Mouse (Mus musculus): ENCODE results near the gene Fbxl14. TPM values are rescaled to one million over a fixed set of nuclear protein-coding genes. Genes with fewer than 3 reads are reported as not detected.

Gene Fbxl14
- polyA plus RNA-seq, 1 experiment from 2014 or later: 2.1 TPM

DNA sequence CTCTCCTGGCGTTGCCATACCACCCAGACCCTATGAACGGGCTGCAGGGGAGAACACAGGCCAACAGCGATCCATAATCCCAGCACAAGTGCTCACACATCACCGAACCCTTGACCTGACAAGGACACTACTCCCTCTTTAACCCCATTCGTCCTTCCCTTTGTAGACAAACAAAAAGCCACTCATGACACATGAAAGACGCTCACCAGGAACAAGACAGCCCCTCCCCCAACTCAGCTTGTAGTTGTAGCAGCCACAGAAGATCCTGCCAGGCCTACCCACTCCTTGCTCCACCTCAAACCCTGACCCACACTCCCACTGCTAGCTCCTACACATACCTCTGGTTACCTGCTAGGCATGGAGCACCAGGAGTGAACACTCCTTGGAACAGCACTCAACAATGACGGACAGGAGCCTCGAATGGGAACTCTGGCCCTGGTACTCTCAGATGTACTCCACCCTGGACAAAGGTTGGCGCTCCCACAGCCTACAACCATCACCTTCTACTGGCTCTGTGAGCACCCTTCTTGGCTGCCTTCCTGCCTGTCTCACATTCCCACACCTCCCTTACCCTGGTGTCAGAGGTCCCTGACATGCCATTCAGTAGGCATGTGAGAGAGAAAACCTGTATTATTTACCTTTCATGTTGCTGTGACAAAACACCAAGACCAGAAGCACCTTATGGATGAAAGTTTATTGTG lies 26.2 kb downstream of the Fbxl14 start:
- ATAC-seq (ENCODE audit: low FRiP score): no peak
- Histone ChIP-seq H3K4me1 (no peaks in the 10 kb centered on the region), H3K4me3 (replicated peaks) (no peak overlapping the region), H3K27me3 (replicated peaks) (no peaks in the 10 kb centered on the region), H3K9ac (replicated peaks) (no peak overlapping the region), H3K36me3 (no peaks in the 10 kb centered on the region), H3K9me3 (replicated peaks) (no peaks in the 10 kb centered on the region), H3K4me2 (no peak overlapping the region), H3K27ac (replicated peaks) (no peak overlapping the region)
- WGBS: 59% methylated on average over 9 of the region's 9 CpGs

DNA sequence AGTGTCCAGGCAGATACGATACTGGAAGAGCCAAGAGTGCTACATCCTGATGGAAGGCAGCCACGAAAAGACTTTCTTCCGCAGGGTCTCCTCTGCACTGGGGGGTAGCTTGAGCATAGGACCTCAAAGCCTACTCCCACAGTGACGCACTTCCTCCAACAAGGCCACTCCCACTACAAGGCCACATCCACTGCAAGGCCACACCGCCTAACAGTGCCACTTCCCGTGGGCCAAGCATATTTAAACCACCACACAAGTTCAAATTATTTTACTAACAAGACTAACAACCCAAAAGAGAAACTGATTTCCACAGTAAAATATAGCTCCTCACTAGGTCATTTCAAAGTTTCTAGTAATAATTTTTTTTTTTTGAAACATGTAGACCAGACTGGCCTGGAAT lies 28.8 kb downstream of the Fbxl14 start:
- 96% methylated on average over 6 of the region's 6 CpGs for WGBS
- Histone ChIP-seq H3K27me3 (replicated peaks) (no peaks in the 10 kb centered on the region), H3K4me2 (no peak overlapping the region), H3K4me3 (replicated peaks) (no peak overlapping the region), H3K9ac (replicated peaks) (no peak overlapping the region), H3K4me1 (no peaks in the 10 kb centered on the region), H3K36me3 (no peaks in the 10 kb centered on the region), H3K27ac (replicated peaks) (no peak overlapping the region), H3K9me3 (replicated peaks) (no peaks in the 10 kb centered on the region)
- no peak for ATAC-seq (ENCODE audit: low FRiP score)

DNA sequence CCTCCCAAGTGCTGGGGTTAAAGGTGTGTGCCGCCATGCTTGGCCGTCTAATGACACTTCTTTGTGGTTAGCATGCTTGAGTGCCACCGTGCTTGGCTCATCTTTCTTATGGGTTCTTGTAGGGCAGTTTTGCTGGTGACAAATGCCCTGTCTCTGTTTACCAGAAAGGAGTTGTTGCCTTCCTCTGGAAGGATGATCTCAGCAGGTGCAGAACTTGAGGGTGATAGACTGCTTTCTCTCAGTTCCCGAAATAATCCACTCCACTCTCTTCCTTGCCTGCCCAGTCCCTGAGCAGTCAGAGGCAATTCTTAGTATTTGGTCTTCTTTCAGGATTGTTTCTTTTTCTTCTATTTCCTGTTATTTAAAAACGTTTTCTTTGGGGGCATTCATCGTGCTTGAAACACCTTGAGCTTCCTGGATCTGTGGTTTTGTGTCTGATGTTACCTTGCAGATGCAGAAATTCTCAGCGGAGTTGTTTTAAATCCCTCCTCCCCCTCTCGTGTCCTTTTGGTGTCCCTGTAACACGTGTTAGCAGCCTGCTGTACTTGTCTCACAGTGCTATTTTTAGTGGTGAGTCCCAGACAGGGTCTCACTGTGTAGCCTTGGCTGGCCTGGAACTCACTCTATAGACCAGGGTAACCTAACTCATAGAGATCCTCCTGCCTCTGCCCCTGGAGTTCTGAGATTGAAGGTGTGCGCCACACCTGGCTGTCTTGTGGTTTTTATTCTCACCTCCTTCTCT lies 29.3 kb downstream of the Fbxl14 start:
- Histone ChIP-seq H3K4me2 (no peak overlapping the region), H3K27me3 (replicated peaks) (no peaks in the 10 kb centered on the region), H3K36me3 (no peaks in the 10 kb centered on the region), H3K4me1 (peaks cover 5% of the 10 kb centered on the region; the same call in 1 of the 2 replicates), H3K4me3 (replicated peaks) (no peak overlapping the region), H3K27ac (replicated peaks) (no peak overlapping the region), H3K9me3 (replicated peaks) (no peaks in the 10 kb centered on the region), H3K9ac (replicated peaks) (no peak overlapping the region)
- 82% methylated on average over 10 of the region's 10 CpGs for WGBS
- no peak for ATAC-seq (ENCODE audit: low FRiP score)

DNA sequence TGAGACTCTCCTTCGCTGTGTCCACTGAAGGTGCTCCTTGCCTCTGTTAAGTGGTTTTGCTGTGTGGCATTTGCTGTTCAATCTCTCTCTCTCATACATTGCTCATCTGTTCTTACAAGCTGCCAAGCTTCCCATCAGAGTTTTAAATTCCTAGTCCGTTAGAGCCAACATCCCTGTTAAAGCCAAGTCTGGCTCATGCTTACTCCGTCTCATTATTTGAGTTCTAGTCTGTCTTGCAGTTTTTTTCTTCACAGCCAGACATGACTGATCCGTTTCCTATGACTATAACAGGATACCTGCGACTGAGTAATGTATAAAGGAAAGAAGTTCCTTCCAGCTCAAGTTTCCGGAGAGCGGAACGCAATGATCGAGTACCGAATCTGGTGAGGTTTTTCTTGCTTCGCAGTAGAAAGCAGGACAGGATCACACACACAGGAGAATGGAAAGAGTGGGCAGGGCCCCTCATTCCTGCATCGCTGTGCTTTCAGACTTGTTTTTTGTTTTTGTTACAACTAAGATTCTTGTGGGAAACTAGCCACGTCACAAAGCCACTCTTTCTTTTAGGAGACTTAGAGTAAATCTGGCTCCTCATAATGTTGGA lies 30.1 kb downstream of the Fbxl14 start:
- Histone ChIP-seq H3K27me3 (replicated peaks) (no peaks in the 10 kb centered on the region), H3K9ac (replicated peaks) (no peak overlapping the region), H3K9me3 (replicated peaks) (no peaks in the 10 kb centered on the region), H3K4me1 (peaks cover 11% of the 10 kb centered on the region; the same call in 1 of the 2 replicates), H3K27ac (replicated peaks) (no peak overlapping the region), H3K4me3 (replicated peaks) (no peak overlapping the region), H3K36me3 (no peaks in the 10 kb centered on the region), H3K4me2 (no peak overlapping the region)
- ATAC-seq (ENCODE audit: low FRiP score): no peak
- WGBS: 93% methylated on average over 13 of the region's 13 CpGs

DNA sequence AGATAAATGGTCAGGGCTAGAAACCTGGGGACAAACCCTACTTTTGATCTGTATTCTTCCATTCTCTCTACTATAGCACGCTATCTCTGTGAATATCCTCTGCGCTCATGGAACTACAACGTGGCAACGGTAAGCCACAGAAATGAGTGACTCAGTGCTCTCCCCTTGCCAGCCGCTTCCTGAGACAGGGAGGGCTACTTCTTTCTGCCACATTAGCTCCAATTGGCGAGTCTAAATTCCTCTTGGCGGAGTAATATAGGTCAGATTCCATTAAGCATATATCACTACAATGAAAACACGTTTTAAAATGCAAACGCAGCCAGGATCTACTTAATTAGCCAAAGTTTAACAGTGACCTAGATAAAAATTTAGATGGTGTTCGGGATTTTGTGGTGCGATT lies 33.2 kb downstream of the Fbxl14 start:
- Histone ChIP-seq H3K27ac (replicated peaks) (no peak overlapping the region), H3K27me3 (replicated peaks) (no peaks in the 10 kb centered on the region), H3K9ac (replicated peaks) (no peak overlapping the region), H3K4me3 (replicated peaks) (no peak overlapping the region), H3K36me3 (no peaks in the 10 kb centered on the region), H3K4me1 (peaks cover 14% of the 10 kb centered on the region; the same call in 1 of the 2 replicates), H3K9me3 (replicated peaks) (no peaks in the 10 kb centered on the region), H3K4me2 (no peak overlapping the region)
- WGBS: 82% methylated on average over 11 of the region's 11 CpGs
- ATAC-seq (ENCODE audit: low FRiP score): no peak

DNA sequence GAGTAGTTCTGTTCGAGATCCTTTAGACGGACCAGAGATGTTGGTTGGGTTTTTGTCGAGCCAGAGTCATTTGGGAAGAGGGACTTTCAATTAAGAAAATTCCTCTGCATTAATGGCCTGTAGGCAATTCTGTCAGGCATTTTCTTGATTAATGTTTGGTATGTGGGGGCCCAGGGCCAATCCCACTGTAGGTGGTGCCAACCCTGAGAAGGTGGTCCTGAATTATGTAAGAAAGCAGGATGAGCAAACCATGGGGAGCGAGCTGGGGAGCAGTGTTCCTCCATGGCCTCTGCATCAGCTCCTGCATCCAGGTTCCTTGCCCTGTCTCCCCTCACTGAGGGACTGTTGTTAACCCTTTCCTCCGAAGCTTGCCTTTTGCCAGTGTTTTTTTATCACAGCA lies 34.0 kb downstream of the Fbxl14 start:
- Histone ChIP-seq H3K27me3 (replicated peaks) (no peaks in the 10 kb centered on the region), H3K4me2 (no peak overlapping the region), H3K27ac (replicated peaks) (no peak overlapping the region), H3K9ac (replicated peaks) (no peak overlapping the region), H3K4me3 (replicated peaks) (no peak overlapping the region), H3K4me1 (peaks cover 14% of the 10 kb centered on the region; the same call in 1 of the 2 replicates), H3K36me3 (no peaks in the 10 kb centered on the region), H3K9me3 (replicated peaks) (no peaks in the 10 kb centered on the region)
- 79% methylated on average over 5 of the region's 5 CpGs for WGBS
- ATAC-seq (ENCODE audit: low FRiP score): no peak

DNA sequence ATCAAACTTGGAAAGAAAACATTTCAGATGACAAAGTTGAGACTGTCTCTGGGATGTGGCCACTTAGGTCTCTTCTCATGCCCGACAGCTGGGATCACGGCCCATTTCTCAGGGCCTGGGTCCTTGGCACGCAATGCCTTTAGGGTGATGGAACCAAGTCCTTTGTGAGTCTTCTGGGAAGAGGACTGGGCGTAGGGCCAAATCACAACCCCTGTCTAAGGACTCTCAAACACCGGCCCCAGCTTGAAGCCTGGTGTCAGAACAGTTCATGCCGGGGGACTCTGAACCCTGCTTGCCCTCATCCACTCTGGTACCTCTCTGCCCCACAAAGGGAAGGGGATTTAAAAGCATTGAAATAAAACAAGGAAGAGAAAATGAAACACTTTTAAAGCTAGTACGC lies 34.6 kb downstream of the Fbxl14 start:
- no peak for ATAC-seq (ENCODE audit: low FRiP score)

DNA sequence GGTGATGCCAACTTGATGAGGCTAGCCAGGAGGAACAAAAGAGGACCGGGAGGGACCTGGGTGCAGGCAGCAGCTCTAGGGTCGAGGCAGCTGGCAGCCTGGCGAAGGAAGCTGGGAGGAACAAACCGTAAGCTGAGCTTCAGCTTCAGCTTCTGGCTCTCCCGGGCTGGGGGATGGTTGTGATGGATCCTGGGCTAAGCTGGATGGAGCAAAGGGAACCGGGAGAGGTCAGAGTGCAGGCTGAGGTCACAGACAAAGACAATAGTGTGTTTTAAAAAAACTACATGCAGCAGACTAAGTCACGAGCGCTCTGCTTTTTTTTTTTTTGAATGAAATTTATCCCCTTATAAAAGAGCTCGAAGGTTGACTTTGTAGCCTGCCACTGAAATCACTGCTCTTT lies 41.3 kb downstream of the Fbxl14 start:
- Histone ChIP-seq H3K9me3 (replicated peaks) (no peaks in the 10 kb centered on the region), H3K4me1 (peaks cover 5% of the 10 kb centered on the region), H3K27ac (replicated peaks) (no peak overlapping the region), H3K9ac (replicated peaks) (no peak overlapping the region), H3K4me3 (replicated peaks) (no peak overlapping the region), H3K27me3 (replicated peaks) (no peaks in the 10 kb centered on the region), H3K36me3 (no peaks in the 10 kb centered on the region), H3K4me2 (no peak overlapping the region)
- no peak for ATAC-seq (ENCODE audit: low FRiP score)
- WGBS: 38% methylated on average over 9 of the region's 9 CpGs

More for the DNA sequence above, 34.6 kb downstream of the Fbxl14 start:
- Histone ChIP-seq H3K4me3 (replicated peaks) (no peak overlapping the region), H3K27me3 (replicated peaks) (no peaks in the 10 kb centered on the region), H3K4me2 (no peak overlapping the region), H3K4me1 (peaks cover 14% of the 10 kb centered on the region; the same call in 1 of the 2 replicates), H3K36me3 (no peaks in the 10 kb centered on the region), H3K27ac (replicated peaks) (no peak overlapping the region), H3K9me3 (replicated peaks) (no peaks in the 10 kb centered on the region), H3K9ac (replicated peaks) (no peak overlapping the region)
- 55% methylated on average over 7 of the region's 7 CpGs for WGBS

DNA sequence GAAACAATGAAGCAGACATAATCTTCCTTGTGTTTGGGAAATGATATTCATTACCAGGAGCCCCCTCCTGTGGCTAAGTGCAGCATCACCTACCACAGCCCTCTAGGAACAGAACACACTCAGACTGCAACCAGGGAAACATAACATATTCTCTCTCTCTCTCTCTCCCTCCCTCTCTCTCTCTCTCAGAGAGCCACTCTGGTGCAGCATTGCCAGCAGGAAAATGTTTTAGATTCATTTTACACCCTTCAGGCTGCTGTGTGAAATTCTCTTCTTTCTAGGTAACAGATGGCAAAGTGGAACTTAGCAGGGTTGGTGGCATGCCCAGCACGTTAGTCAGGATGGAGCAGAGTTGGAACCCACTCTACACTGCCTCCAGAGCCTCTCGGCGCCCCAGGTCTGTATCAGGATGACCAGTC lies 42.0 kb downstream of the Fbxl14 start:
- 0 out of 2 replicates have a peak overlapping the region, but pooled peaks have one; percentile 5 for H3K27ac ChIP-seq (replicated peaks)
- H3K27me3 ChIP-seq (replicated peaks): no peaks in the 10 kb centered on the region
- H3K9me3 ChIP-seq (replicated peaks): no peaks in the 10 kb centered on the region
- no peak overlapping the region for H3K4me3 ChIP-seq (replicated peaks)
- H3K4me1 ChIP-seq: peaks cover 5% of the 10 kb centered on the region
- no peak overlapping the region for H3K9ac ChIP-seq (replicated peaks)
- H3K36me3 ChIP-seq: no peaks in the 10 kb centered on the region
- 70% methylated on average over 3 of the region's 3 CpGs for WGBS
- H3K4me2 ChIP-seq: no peak overlapping the region
- no peak for ATAC-seq (ENCODE audit: low FRiP score)

DNA sequence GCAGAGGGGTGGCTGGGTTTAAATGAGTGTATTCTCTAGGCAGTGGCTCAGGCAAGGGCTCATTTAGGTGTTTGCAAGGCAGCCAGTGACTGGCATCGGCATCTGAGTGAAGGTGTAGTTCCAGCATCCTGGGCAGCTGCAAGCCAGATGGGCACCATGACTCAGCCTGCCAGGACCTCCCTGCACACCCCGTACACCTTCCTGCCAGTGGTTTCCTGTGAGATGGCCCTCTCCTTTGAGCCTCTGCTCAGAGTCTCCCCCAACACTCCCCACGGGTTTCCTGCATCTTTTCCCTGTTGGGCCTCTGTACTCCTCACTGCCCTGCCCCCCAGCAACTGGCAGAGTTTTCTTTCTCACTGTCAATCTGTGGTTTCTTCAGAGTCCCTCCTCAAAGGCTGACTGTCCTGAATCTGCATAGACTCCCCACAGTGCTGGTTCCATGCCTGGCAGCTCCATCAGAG lies 42.5 kb downstream of the Fbxl14 start:
- Histone ChIP-seq H3K9me3 (replicated peaks) (no peaks in the 10 kb centered on the region), H3K27ac (replicated peaks) (0 out of 2 replicates have a peak overlapping the region, but pooled peaks have one; percentile 5), H3K4me1 (peaks cover 5% of the 10 kb centered on the region), H3K27me3 (replicated peaks) (no peaks in the 10 kb centered on the region), H3K4me2 (no peak overlapping the region), H3K4me3 (replicated peaks) (no peak overlapping the region), H3K9ac (replicated peaks) (no peak overlapping the region), H3K36me3 (no peaks in the 10 kb centered on the region)
- ATAC-seq (ENCODE audit: low FRiP score): no peak
- 32% methylated on average over 3 of the region's 3 CpGs for WGBS

DNA sequence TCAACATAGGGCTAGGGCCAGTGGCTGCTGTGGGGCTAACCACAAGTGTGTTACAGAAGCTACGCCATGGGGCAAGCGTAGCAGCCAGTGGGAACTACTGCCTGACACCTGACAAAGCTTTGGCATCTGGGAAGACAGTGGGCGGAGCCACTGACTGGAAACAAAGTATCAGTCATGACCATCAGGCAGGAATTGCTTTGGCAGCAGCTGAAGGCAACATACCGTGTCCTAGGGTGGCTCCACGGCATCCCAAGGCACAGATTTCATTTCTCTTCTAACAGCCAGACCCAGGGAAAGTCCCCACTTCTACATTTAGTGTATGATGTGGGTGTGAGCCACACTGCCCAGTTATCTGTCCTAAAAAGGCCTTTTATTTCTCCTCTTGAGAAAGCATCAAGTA lies 47.0 kb downstream of the Fbxl14 start:
- 75% methylated on average over 5 of the region's 5 CpGs for WGBS
- H3K4me3 ChIP-seq (replicated peaks): no peak overlapping the region
- H3K9ac ChIP-seq (replicated peaks): no peak overlapping the region
- H3K27me3 ChIP-seq (replicated peaks): no peaks in the 10 kb centered on the region
- peaks cover 5% of the 10 kb centered on the region for H3K4me1 ChIP-seq
- no peaks in the 10 kb centered on the region for H3K9me3 ChIP-seq (replicated peaks)
- H3K27ac ChIP-seq (replicated peaks): no peak overlapping the region
- H3K4me2 ChIP-seq: no peak overlapping the region
- no peaks in the 10 kb centered on the region for H3K36me3 ChIP-seq
- no peak for ATAC-seq (ENCODE audit: low FRiP score)

DNA sequence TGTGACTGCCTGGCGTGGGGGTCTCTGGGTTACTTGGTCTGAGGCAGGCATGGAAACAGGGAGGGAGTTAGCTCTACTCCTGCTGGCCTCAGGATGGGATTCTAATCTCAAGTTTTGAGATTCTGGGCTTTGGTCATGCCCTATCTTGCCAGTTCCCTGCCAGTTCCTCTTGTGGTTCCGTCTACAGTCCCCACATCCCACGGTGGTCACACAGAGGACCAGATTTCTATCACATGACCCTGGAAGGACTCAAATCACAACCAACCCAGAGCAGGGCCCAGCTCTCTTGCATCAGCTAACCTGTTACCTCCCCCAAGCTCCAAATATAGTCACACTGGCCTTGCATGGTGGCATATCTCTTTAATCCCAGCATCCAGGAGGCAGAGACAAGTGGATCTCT lies 50.2 kb downstream of the Fbxl14 start:
- no peak overlapping the region for H3K9ac ChIP-seq (replicated peaks)
- H3K27ac ChIP-seq (replicated peaks): no peak overlapping the region
- no peak for ATAC-seq (ENCODE audit: low FRiP score)
- no peaks in the 10 kb centered on the region for H3K36me3 ChIP-seq
- H3K4me1 ChIP-seq: no peaks in the 10 kb centered on the region
- H3K4me2 ChIP-seq: no peak overlapping the region
- no peaks in the 10 kb centered on the region for H3K9me3 ChIP-seq (replicated peaks)
- H3K4me3 ChIP-seq (replicated peaks): no peak overlapping the region
- WGBS: 92% methylated on average over 3 of the region's 3 CpGs
- H3K27me3 ChIP-seq (replicated peaks): no peaks in the 10 kb centered on the region
